Mouse (Mus musculus): ENCODE data around the gene Ucp1. TPM values are rescaled to one million over a fixed set of nuclear protein-coding genes. Genes with fewer than 3 reads are reported as not detected.

Gene Ucp1
- 0.19 TPM in 1 of 2 replicates, not detected in the other for polyA plus RNA-seq (2014; fragmentation: Nextera tagmentation; extraction: Ambion mirVana)

- DNase-seq (ENCODE audit: low spot score): no peak
- no peaks in the 10 kb centered on the region for H3K9me3 ChIP-seq (ENCODE audit: control insufficient read depth, low read length)
- H3K4me3 ChIP-seq (ENCODE audit: low read depth, low read length): no peak within 1 kb of the TSS
- no peaks in the 10 kb centered on the region for H3K36me3 ChIP-seq (ENCODE audit: control insufficient read depth, insufficient read depth, low read length)
- no peak within 1 kb of the TSS for H3K27ac ChIP-seq (ENCODE audit: low read depth, low read length)
- no peak for ATAC-seq (ENCODE audit: insufficient read depth, low FRiP score, low TSS enrichment)
- peaks cover 3% of the 10 kb centered on the region; the same call in 1 of the 2 replicates for H3K4me1 ChIP-seq (ENCODE audit: control insufficient read depth, insufficient read depth, low read length)
- H3K4me2 ChIP-seq (ENCODE audit: low read depth): peak within 1 kb of the TSS; percentile 26; the same call in 1 of the 2 replicates
- WGBS: 7% methylated on average over 20 of the region's 20 CpGs
- H3K9ac ChIP-seq (ENCODE audit: low read length): no peak within 1 kb of the TSS
- H3K27me3 ChIP-seq (ENCODE audit: control insufficient read depth, insufficient read depth, low read length): peaks cover 8% of the 10 kb centered on the region; the same call in 1 of the 2 replicates
Observed at GRCm38 (mm10) chr8:83290176-83290575, at the start of gene Ucp1. Gene Ucp1 (plus strand): TSS chr8:83290352.

- Histone ChIP-seq H3K36me3 (ENCODE audit: control insufficient read depth, insufficient read depth, low read length) (no peaks in the 10 kb centered on the region; the same call in 1 of the 2 replicates), H3K4me3 (ENCODE audit: low read depth, low read length) (no peak overlapping the region), H3K4me2 (ENCODE audit: low read depth) (no peak overlapping the region), H3K27ac (ENCODE audit: low read depth, low read length) (no peak overlapping the region), H3K9ac (ENCODE audit: low read length) (no peak overlapping the region), H3K9me3 (ENCODE audit: control insufficient read depth, low read length) (no peaks in the 10 kb centered on the region), H3K4me1 (ENCODE audit: control insufficient read depth, insufficient read depth, low read length) (no peaks in the 10 kb centered on the region), H3K27me3 (ENCODE audit: control insufficient read depth, insufficient read depth, low read length) (no peaks in the 10 kb centered on the region)
- WGBS: 91% methylated on average over 7 of the region's 7 CpGs
- DNase-seq (ENCODE audit: low spot score) (no peak), ATAC-seq (ENCODE audit: insufficient read depth, low FRiP score, low TSS enrichment) (no peak)
Observed at GRCm38 (mm10) chr8:83244151-83244550, 46.0 kb upstream of the Ucp1 start.

- Histone ChIP-seq H3K4me1 (ENCODE audit: control insufficient read depth, insufficient read depth, low read length) (no peaks in the 10 kb centered on the region), H3K27ac (ENCODE audit: low read depth, low read length) (no peak overlapping the region), H3K9ac (ENCODE audit: low read length) (no peak overlapping the region), H3K36me3 (ENCODE audit: control insufficient read depth, insufficient read depth, low read length) (no peaks in the 10 kb centered on the region), H3K4me2 (ENCODE audit: low read depth) (no peak overlapping the region), H3K4me3 (ENCODE audit: low read depth, low read length) (no peak overlapping the region), H3K27me3 (ENCODE audit: control insufficient read depth, insufficient read depth, low read length) (no peaks in the 10 kb centered on the region), H3K9me3 (ENCODE audit: control insufficient read depth, low read length) (no peaks in the 10 kb centered on the region)
- DNase-seq (ENCODE audit: low spot score): no peak
- 85% methylated on average over 6 of the region's 6 CpGs for WGBS
- no peak for ATAC-seq (ENCODE audit: insufficient read depth, low FRiP score, low TSS enrichment)
Observed at GRCm38 (mm10) chr8:83250858-83251257, 39.3 kb upstream of the Ucp1 start.

GRCm38 (mm10) chr8:83251362-83252246 lies 38.5 kb upstream of the Ucp1 start:
- WGBS: 88% methylated on average over 14 of the region's 14 CpGs
- H3K27ac ChIP-seq (ENCODE audit: low read depth, low read length): no peak overlapping the region
- DNase-seq (ENCODE audit: low spot score) (no peak), ATAC-seq (ENCODE audit: insufficient read depth, low FRiP score, low TSS enrichment) (no peak)
- no peaks in the 10 kb centered on the region for H3K4me1 ChIP-seq (ENCODE audit: control insufficient read depth, insufficient read depth, low read length)
- no peak overlapping the region for H3K4me3 ChIP-seq (ENCODE audit: low read depth, low read length)
- H3K36me3 ChIP-seq (ENCODE audit: control insufficient read depth, insufficient read depth, low read length): no peaks in the 10 kb centered on the region
- no peak overlapping the region for H3K4me2 ChIP-seq (ENCODE audit: low read depth)
- no peak overlapping the region for H3K9ac ChIP-seq (ENCODE audit: low read length)
- no peaks in the 10 kb centered on the region for H3K27me3 ChIP-seq (ENCODE audit: control insufficient read depth, insufficient read depth, low read length)
- H3K9me3 ChIP-seq (ENCODE audit: control insufficient read depth, low read length): no peaks in the 10 kb centered on the region

- Histone ChIP-seq H3K4me3 (ENCODE audit: low read depth, low read length) (no peak overlapping the region), H3K27ac (ENCODE audit: low read depth, low read length) (no peak overlapping the region), H3K9ac (ENCODE audit: low read length) (no peak overlapping the region), H3K36me3 (ENCODE audit: control insufficient read depth, insufficient read depth, low read length) (no peaks in the 10 kb centered on the region), H3K27me3 (ENCODE audit: control insufficient read depth, insufficient read depth, low read length) (no peaks in the 10 kb centered on the region), H3K4me2 (ENCODE audit: low read depth) (no peak overlapping the region), H3K9me3 (ENCODE audit: control insufficient read depth, low read length) (no peaks in the 10 kb centered on the region), H3K4me1 (ENCODE audit: control insufficient read depth, insufficient read depth, low read length) (no peaks in the 10 kb centered on the region)
- no peak for DNase-seq (ENCODE audit: low spot score)
- ATAC-seq (ENCODE audit: insufficient read depth, low FRiP score, low TSS enrichment): no peak
- WGBS: 86% methylated on average over 5 of the region's 5 CpGs
Observed at GRCm38 (mm10) chr8:83252791-83253190, 37.4 kb upstream of the Ucp1 start.

- H3K4me1 ChIP-seq (ENCODE audit: control insufficient read depth, insufficient read depth, low read length): no peaks in the 10 kb centered on the region
- DNase-seq (ENCODE audit: low spot score): no peak
- H3K36me3 ChIP-seq (ENCODE audit: control insufficient read depth, insufficient read depth, low read length): no peaks in the 10 kb centered on the region
- no peak overlapping the region for H3K9ac ChIP-seq (ENCODE audit: low read length)
- H3K27me3 ChIP-seq (ENCODE audit: control insufficient read depth, insufficient read depth, low read length): no peaks in the 10 kb centered on the region
- no peaks in the 10 kb centered on the region for H3K9me3 ChIP-seq (ENCODE audit: control insufficient read depth, low read length)
- no peak for ATAC-seq (ENCODE audit: insufficient read depth, low FRiP score, low TSS enrichment)
- WGBS: 93% methylated on average over 5 of the region's 5 CpGs
- H3K27ac ChIP-seq (ENCODE audit: low read depth, low read length): no peak overlapping the region
- no peak overlapping the region for H3K4me3 ChIP-seq (ENCODE audit: low read depth, low read length)
- no peak overlapping the region for H3K4me2 ChIP-seq (ENCODE audit: low read depth)
Observed at GRCm38 (mm10) chr8:83257631-83258030, 32.5 kb upstream of the Ucp1 start.

GRCm38 (mm10) chr8:83260418-83261215 lies 29.5 kb upstream of the Ucp1 start:
- Histone ChIP-seq H3K4me1 (ENCODE audit: control insufficient read depth, insufficient read depth, low read length) (no peaks in the 10 kb centered on the region), H3K27me3 (ENCODE audit: control insufficient read depth, insufficient read depth, low read length) (no peaks in the 10 kb centered on the region), H3K4me3 (ENCODE audit: low read depth, low read length) (no peak overlapping the region), H3K9me3 (ENCODE audit: control insufficient read depth, low read length) (no peaks in the 10 kb centered on the region), H3K9ac (ENCODE audit: low read length) (no peak overlapping the region), H3K36me3 (ENCODE audit: control insufficient read depth, insufficient read depth, low read length) (no peaks in the 10 kb centered on the region), H3K4me2 (ENCODE audit: low read depth) (no peak overlapping the region), H3K27ac (ENCODE audit: low read depth, low read length) (no peak overlapping the region)
- 70% methylated on average over 16 of the region's 16 CpGs for WGBS
- DNase-seq (ENCODE audit: low spot score) (peak; percentile 67), ATAC-seq (ENCODE audit: insufficient read depth, low FRiP score, low TSS enrichment) (peak; percentile 76)

- H3K4me2 ChIP-seq (ENCODE audit: low read depth): no peak overlapping the region
Observed at GRCm38 (mm10) chr8:83271172-83271571, 19.0 kb upstream of the Ucp1 start.

More at GRCm38 (mm10) chr8:83271172-83271571, 19.0 kb upstream of the Ucp1 start:
- no peak overlapping the region for H3K4me3 ChIP-seq (ENCODE audit: low read depth, low read length)
- H3K9me3 ChIP-seq (ENCODE audit: control insufficient read depth, low read length): no peaks in the 10 kb centered on the region
- DNase-seq (ENCODE audit: low spot score) (no peak), ATAC-seq (ENCODE audit: insufficient read depth, low FRiP score, low TSS enrichment) (no peak)
- 94% methylated on average over 14 of the region's 14 CpGs for WGBS
- no peak overlapping the region for H3K27ac ChIP-seq (ENCODE audit: low read depth, low read length)
- H3K27me3 ChIP-seq (ENCODE audit: control insufficient read depth, insufficient read depth, low read length): no peaks in the 10 kb centered on the region
- no peaks in the 10 kb centered on the region for H3K4me1 ChIP-seq (ENCODE audit: control insufficient read depth, insufficient read depth, low read length)
- H3K9ac ChIP-seq (ENCODE audit: low read length): no peak overlapping the region
- peaks cover 3% of the 10 kb centered on the region; the same call in 1 of the 2 replicates for H3K36me3 ChIP-seq (ENCODE audit: control insufficient read depth, insufficient read depth, low read length)
